Mouse (Mus musculus) kidney, adult 9 months (tissue): ENCODE measurements around the gene Fos.

Experiments
- DNase-seq: peaks from one replicate; pipeline ENCODE4 v3.0.0; 2022

Gene Fos

DNA sequence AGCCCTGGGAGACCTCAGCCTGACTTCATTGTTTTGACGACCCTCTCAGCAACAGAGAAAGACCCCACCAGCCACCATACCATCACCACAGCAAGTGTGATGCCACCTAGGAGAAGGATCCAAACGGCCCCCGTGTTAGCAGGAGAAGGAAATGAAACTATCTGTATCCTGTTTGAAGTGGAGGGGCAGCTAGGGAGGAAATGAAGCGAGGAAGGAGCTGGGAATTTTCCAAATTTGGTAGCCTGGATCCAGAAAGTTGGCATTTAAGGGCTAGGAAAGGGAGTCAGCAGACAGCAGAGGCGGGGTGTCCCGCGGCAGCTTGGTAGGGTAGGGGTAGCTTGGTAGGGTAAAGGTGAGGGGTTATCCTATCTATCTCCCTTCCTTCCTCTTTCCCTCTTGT lies 10.9 kb upstream of the Fos start:
- DNase-seq = no peak

DNA sequence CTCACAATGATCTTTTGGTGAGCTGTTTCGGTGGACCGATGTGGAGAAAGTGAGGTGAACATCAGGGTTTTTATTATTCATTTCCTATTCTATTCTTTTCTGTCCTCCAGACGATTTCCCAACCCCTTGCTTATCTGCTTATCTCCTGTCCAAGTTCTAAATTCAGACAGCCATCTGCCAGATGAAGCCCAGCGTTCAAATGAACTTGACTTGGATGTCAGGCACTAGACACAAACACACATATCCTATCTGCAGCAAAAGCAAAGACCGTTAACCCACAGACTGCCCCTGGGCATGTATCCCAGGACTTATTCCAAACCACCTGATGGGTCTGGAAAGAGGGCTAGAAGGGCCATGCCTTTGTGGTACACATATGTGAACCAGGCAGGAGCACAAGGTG lies 9.3 kb upstream of the Fos start:
- DNase-seq = no peak

DNA sequence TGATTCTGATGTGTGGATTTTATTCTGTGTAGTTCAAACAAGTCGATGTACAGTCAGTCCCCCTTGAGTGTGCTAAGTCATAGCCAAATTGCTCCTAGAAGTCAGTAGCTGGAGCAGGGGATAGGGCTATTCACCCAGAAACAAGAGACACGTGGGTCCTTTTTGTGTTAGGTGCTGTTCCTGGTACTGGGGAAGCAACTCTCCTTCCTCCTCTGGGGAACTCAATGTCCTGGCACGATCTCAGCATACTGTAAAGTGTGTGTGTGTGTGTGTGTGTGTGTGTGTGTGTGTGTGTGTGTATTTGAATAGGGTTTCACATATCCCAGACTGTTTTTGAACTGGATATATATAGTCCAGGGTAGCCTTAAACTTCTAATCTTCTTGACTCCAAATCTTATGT lies 8.8 kb upstream of the Fos start:
- no peak for DNase-seq

DNA sequence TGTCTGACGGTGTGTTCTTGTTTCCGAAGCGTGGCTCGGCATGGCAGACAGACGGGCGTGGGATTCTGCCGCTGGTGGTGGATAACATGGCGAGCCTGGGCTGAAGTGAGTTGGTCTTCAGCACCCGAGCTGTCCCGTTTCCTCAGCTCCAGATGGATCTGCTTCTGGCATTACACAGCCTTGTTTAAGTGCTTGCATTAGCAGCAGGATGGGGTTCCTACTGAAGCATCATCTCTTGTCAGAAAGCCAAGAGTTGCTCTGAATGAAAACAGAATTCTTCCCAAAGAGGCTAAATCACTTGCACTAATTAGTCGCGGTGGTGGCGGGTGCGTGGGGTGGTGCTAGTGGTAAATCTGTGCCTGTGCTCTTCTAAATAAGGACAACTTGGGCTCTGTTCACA lies 5.8 kb upstream of the Fos start:
- DNase-seq = no peak

DNA sequence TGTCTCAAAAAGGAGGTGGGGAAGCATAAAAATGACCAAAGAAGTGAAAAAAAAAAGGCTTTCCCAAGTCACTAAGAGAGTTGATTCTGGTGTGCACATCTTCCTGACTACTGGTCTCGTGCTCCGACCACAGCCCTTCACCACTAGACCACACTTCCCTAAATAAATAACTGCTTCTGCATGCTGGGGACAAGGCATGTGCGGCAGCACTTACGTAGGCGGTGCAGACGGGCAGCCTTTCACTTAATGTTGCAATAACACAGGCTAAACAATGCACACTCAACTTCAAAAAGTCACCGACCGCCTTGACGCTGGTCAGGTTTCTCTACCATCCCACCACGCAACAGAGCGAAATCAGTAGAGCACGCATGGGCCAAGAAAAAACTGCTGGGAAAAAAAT lies 5.0 kb upstream of the Fos start:
- DNase-seq = no peak

DNA sequence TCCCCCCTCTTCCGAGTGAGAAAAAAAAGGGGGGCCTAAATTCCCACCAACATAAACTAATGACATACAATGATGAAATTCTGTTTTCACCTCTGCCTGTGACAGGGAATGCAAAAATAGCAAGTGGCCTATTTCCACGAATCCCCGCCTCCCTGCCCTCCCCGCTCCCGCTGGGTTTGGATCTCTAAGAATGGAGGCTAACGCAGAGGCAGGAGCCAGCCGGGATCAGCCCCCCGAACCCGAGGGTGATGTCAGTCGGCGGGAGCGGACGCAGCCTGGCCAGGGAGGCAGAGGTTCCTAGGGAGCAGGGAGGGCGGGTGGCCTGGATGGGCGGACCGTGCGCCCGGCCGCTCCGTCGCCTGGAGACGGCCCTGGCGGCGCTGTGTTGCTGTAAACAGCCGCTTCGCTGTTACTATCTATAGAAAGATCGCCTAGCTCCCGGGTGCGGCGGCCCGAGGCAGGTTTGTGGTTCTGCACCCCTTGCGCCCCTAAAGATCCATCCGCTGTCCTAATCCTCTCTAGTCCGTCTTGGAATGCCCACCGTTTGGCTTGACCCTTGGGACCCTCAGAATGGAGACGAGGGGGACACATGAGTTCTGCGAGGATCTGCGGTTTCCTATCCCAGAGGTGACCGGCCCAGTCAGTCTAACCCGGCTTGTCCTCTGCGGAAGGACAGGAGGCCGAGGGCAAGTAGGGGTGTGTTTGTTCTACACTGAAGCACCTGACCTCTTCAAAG lies 1.6 kb upstream of the Fos start:
- DNase-seq = peak; percentile 69

DNA sequence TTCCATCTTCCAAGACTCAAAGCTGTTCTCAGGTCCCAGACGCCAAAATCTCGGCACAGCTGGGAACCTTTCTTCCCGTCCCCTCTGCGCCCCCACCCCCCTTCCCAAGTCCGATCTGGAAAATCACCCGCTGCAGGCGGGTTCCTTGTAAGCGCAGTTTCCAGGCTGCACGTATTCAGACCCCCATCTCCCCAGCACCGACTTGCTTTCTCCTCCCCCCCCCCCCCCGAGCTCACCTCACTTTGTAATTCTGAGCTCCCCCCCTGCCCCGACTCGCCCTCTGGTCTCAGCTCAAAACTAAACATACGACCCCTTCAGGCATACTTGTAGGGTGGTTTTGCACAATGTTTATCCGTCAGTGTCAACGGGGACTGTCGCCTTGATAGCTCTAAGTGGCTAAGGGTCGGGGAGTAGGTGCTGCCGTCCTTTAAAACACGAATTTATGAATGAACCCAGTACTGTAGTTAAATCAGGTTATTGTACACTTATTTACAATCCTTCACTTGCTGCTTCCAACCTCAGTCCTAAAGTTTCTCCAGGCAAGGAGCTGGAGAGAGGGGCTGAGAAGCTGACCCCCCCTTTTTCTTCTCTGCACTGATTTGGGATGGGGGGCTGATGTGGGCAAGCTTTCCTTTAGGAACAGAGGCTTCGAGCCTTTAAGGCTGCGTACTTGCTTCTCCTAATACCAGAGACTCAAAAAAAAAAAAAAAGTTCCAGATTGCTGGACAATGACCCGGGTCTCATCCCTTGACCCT lies 857 bp upstream of the Fos start:
- no peak for DNase-seq

DNA sequence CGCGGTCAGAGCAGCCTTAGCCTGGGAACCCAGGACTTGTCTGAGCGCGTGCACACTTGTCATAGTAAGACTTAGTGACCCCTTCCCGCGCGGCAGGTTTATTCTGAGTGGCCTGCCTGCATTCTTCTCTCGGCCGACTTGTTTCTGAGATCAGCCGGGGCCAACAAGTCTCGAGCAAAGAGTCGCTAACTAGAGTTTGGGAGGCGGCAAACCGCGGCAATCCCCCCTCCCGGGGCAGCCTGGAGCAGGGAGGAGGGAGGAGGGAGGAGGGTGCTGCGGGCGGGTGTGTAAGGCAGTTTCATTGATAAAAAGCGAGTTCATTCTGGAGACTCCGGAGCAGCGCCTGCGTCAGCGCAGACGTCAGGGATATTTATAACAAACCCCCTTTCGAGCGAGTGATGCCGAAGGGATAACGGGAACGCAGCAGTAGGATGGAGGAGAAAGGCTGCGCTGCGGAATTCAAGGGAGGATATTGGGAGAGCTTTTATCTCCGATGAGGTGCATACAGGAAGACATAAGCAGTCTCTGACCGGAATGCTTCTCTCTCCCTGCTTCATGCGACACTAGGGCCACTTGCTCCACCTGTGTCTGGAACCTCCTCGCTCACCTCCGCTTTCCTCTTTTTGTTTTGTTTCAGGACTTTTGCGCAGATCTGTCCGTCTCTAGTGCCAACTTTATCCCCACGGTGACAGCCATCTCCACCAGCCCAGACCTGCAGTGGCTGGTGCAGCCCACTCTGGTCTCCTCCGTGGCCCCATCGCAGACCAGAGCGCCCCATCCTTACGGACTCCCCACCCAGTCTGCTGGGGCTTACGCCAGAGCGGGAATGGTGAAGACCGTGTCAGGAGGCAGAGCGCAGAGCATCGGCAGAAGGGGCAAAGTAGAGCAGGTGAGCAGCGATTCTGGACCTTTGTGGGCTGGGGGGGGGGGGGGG lies 875 bp downstream of the Fos start:
- DNase-seq = no peak

DNA sequence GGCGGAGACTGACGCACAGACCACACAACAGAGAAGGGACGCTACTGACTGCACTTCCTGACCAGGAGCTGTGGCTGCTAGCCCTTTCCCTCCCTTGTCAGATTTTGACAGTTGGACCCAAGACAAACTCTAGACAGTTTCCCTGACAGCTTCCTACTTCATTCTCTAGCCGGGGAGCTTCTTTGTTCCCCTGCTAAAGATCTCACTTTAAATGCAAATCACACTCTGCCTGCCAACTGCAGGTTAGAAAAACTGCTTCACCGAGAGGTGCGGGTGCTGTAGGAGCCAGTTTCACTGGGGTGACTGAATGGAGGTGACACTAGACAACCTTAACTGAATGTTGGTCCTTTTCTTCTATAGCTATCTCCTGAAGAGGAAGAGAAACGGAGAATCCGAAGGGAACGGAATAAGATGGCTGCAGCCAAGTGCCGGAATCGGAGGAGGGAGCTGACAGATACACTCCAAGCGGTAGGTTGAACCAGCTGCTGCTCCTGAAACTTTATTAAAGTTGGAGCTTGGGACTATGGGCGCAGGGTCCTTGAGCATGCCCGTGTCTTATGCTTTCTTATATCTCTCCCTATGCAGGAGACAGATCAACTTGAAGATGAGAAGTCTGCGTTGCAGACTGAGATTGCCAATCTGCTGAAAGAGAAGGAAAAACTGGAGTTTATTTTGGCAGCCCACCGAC lies 1.7 kb downstream of the Fos start:
- DNase-seq = no peak

DNA sequence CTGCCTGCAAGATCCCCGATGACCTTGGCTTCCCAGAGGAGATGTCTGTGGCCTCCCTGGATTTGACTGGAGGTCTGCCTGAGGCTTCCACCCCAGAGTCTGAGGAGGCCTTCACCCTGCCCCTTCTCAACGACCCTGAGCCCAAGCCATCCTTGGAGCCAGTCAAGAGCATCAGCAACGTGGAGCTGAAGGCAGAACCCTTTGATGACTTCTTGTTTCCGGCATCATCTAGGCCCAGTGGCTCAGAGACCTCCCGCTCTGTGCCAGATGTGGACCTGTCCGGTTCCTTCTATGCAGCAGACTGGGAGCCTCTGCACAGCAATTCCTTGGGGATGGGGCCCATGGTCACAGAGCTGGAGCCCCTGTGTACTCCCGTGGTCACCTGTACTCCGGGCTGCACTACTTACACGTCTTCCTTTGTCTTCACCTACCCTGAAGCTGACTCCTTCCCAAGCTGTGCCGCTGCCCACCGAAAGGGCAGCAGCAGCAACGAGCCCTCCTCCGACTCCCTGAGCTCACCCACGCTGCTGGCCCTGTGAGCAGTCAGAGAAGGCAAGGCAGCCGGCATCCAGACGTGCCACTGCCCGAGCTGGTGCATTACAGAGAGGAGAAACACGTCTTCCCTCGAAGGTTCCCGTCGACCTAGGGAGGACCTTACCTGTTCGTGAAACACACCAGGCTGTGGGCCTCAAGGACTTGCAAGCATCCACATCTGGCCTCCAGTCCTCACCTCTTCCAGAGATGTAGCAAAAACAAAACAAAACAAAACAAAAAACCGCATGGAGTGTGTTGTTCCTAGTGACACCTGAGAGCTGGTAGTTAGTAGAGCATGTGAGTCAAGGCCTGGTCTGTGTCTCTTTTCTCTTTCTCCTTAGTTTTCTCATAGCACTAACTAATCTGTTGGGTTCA lies 2.5 kb downstream of the Fos start:
- no peak for DNase-seq

DNA sequence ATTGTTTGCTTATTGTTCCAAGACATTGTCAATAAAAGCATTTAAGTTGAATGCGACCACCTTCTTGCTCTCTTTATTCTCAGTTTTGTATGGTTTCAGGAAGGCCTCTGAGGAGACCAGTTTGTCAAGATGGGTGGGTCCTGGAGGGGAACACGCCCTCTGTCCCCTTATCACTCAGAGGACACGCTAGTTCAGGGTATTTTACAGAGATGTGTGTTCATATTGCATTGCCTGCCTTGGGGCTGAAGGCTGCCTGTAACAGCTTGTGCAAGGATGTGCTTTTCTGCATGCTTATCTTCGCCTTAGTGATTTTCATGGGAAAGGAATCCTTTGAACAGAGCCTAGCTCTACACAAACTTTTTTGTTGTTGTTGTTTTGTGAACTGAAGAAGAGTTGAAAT lies 3.5 kb downstream of the Fos start:
- DNase-seq = no peak

DNA sequence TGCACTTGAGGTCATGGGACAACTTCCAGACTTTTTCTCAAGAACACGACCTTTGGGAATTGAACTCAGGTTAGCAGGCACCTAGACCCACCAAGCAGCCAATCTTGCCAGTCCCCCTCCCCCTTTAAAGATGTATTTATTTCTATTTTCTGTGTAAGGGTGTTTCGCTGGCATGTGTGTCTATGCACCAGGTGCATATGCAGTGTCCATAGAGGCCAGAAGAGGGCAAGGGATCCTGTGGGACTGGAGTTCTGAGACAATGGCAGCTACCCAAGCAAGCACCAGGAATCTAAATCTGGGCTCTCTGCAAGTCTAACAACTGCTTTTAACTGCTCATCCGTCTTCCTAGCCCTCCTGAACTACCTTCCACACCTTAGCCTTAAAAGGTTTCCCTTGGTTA lies 4.1 kb downstream of the Fos start:
- no peak for DNase-seq

DNA sequence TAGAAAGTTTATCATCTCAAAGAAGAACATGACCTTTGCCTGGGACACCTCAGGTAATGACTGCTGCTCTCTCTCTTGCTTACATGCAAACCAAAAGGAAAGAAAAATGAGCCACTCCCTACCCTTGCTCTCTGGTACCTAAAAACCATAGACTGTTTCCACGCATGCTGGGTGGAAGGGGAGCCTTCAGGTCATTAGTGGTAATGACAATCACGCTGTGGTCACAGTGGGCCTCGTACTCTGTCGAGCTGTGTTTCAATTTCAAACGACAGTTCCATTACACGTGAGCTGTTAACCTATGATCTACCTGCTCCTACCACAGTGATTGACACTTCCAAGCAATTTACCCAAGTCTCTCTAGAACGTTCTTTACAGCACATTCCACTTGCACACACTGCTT lies 5.0 kb downstream of the Fos start:
- DNase-seq = no peak

DNA sequence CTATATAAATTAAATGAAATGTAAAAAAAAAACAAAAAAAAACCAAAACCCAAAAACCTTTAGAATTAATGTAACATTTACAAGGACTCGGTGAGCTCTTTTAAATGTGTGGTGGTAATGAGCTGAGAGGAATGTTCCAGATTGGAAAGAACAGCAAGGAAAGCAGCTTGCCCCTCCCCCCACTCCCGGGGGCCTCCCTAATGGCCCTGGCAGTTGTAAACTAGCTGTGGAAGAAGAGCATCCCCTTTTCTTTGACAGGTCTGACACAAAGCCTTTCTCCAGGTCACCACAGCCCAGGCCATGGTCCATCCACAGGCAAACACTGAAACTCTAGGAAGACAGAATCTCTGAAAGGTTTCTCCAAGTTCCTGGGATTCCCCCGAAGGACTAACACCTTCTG lies 5.5 kb downstream of the Fos start:
- no peak for DNase-seq

DNA sequence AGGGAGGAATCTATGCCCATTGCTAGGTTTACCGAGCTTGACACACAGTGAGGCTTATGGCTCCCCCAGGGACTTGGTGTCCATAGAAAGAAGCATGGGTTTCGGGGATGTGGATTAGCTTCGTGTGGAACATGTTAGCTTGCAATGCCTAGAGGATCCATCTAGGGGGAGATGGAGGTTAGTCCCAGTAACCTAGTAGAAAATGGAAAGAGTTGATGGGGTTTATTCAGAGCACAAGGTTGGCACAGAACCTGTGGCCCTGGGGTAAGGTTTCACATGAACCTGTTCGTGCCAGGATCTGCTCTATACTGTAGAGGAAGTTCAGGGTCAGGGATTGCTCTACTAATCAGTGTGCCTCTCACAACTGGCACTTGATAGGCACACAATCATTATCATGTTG lies 9.5 kb downstream of the Fos start:
- DNase-seq = no peak

DNA sequence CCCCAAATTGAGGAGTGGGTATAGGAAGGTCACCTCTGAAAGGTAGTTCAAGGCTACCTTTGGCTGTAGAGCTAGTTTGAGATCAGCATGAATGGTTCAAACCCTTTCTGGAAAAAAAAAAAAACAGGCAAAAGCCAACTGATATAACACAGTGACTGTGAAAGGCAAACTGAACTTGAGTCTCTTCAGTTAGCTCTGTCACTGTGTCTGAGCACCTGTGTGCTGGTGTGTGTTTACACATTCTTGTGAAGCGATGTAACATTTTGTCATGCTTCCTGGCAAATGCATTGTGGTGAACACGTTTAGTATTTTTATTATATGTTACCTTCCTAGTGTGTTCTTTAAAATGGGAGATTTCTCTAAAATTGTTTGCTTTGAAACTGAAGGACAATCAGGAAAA lies 11.0 kb downstream of the Fos start:
- DNase-seq = no peak

DNA sequence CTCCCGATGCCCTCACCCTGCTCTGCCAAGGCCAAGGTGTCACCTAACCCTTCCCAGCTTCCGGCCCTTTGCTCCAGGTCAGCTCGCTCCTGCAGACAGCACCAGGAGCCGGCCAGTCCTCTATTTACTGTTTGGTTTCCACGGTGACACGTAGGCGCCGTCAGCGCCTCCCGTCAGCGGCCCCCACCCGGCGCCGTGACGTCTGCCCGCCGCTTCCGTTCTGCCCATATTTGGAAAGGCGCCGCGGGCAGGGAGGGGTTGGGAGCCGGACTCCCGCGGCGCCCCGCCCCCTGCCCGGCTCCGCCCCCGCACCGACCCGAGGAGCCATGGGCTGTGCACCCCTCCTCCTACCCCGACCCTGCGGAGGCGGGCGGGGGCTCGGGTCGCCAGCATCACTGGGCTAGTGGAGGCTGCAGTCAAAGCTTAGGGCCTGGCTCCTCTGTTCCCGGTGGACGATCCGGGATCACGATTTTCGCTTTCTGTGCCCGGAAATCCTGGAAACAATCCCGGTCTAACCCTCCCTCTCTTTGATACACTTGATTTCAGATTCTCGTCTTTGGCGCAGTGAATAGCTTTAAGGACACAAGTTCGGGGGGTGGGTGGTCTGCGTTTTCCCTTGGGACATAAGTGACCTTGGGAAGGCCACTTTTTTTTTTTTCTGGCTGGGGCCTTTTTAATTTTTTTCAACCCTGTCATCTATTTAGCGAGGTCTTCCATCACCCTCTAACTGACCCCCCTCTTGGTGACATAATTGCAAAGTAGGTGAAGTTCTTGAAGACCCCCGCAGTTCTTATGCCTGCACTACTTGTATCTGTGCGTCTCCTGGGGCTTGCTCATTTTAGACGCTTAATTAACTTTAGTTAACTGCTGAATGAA lies 12.4 kb downstream of the Fos start:
- peak; percentile 95 for DNase-seq

DNA sequence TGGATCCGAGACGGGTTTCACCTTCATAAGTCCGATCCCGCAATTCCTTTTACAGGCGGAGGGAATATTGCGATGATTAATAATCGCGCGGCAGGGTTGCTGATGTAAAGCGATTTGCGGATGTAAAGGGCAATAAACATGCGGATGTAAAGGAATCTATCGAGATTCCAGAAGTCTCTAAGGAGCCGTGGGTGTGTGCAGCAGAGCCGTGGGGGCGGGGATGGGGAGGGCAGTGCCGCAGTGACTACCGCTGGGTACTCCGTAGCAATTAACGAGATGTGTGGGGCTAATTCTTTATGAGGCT lies 13.0 kb downstream of the Fos start:
- peak; percentile 27 for DNase-seq

DNA sequence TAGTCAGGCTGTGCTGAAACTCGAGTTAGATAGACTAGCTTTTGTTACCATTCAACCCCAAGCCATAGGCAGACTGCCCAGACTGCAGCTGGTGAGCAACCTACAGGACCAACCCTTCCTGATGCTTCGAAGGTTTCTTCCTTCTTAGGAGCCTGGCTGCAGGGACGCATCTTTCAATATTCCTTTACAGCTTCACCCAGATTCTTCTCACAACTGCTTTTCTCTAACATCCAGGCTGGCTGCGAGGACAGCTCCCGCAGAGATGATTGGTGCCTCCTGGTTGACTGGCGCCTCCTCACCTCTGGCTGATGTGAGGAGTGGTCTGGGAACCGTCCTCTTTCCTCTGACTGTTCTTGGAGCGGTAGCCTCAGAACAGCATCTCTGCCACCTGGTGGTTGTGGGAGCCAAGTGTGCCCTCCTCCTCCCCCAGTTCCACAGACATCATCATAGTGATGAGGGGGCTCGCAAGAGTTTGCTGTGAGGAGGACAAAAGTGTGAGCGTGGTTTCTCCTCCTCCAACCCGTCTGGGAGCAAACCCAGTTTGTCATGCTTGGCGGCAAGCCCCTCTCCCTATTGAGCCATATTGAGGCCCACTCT lies 14.0 kb downstream of the Fos start:
- DNase-seq = peak; percentile 70

DNA sequence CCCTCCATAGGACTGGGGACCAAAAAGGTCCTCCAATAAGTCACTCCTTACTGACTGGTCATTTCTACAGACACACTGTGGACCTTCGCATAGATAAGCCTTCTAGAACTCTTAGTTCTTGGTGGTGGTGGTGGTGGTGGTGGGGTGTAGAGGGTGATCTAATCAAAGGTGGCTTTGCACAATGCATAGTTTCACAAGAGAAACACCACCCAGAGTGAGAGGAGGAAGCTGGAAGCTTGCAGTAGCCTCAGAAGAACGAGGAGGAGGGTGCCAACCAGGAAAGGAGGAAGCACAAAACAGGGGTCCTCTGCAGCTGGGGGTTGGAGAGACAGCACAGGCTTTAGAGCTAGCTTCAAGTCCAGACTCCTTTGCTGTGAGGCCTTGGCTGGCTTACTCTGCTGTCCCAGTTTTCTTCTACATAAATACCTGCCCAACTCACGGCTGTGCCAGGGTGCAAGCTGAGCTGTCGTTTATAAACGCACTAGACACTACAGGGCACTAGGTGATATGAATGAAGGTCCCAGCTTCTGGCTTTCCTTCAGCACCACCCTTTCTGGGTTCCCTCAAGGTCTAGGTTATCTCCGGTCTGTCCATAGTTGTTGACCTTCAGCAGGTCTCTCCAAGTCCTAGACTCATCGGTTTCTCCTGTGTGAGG lies 15.7 kb downstream of the Fos start:
- DNase-seq = no peak
